Mouse (Mus musculus): ENCODE data around the gene Sp3. TPM values are rescaled to one million over a fixed set of nuclear protein-coding genes. Genes with fewer than 3 reads are reported as not detected.

Sp3 gene
- polyA plus RNA-seq, 1 experiment from 2014 or later = 41.3 TPM

- H3K36me3 ChIP-seq (ENCODE audit: insufficient read depth, low read length) = peaks cover 15% of the 10 kb centered on the region
- no peak overlapping the region for H3K4me3 ChIP-seq (replicated peaks; ENCODE audit: low read depth, low read length)
- H3K27me3 ChIP-seq (ENCODE audit: insufficient read depth, low read length) = no peaks in the 10 kb centered on the region
- no peak for DNase-seq (ENCODE audit: low spot score)
- no peak overlapping the region for H3K9ac ChIP-seq (ENCODE audit: low read depth, low read length)
- H3K27ac ChIP-seq = no peak overlapping the region
- WGBS = 90% methylated on average over 4 of the region's 4 CpGs
- no peak for ATAC-seq (replicated peaks; ENCODE audit: low FRiP score, low read depth)
- H3K9me3 ChIP-seq (replicated peaks; ENCODE audit: low read length) = no peaks in the 10 kb centered on the region
- H3K4me2 ChIP-seq (ENCODE audit: low read length) = no peak overlapping the region
- H3K4me1 ChIP-seq (replicated peaks; ENCODE audit: insufficient read depth, low read length) = no peaks in the 10 kb centered on the region
- TF ChIP-seq CTCF (IDR thresholded peaks at IDR 0.05; ENCODE audit: low read depth) = peak; percentile 37; the same call in 1 of the 2 replicates
Observed at GRCm38 (mm10) chr2:72970302-72970701, 9.9 kb downstream of the Sp3 start.

- Histone ChIP-seq H3K27me3 (ENCODE audit: insufficient read depth, low read length) (no peaks in the 10 kb centered on the region), H3K4me2 (ENCODE audit: low read length) (no peak overlapping the region), H3K4me3 (replicated peaks; ENCODE audit: low read depth, low read length) (no peak overlapping the region), H3K4me1 (replicated peaks; ENCODE audit: insufficient read depth, low read length) (no peaks in the 10 kb centered on the region), H3K9me3 (replicated peaks; ENCODE audit: low read length) (no peaks in the 10 kb centered on the region), H3K27ac (no peak overlapping the region), H3K36me3 (ENCODE audit: insufficient read depth, low read length) (peaks cover 15% of the 10 kb centered on the region), H3K9ac (ENCODE audit: low read depth, low read length) (no peak overlapping the region)
- no peak for TF ChIP-seq CTCF (IDR thresholded peaks at IDR 0.05; ENCODE audit: low read depth)
- no peak for DNase-seq (ENCODE audit: low spot score)
- no peak for ATAC-seq (replicated peaks; ENCODE audit: low FRiP score, low read depth)
- 93% methylated on average over 1 of the region's 1 CpGs for WGBS
Observed at GRCm38 (mm10) chr2:72968536-72968935, 11.7 kb downstream of the Sp3 start.

- ATAC-seq (replicated peaks; ENCODE audit: low FRiP score, low read depth) = no peak
Observed at GRCm38 (mm10) chr2:72965450-72965849, 14.8 kb downstream of the Sp3 start.

GRCm38 (mm10) chr2:72956415-72956814, 23.8 kb downstream of the Sp3 start:
- WGBS = 94% methylated on average over 3 of the region's 3 CpGs
- no peak overlapping the region for H3K27ac ChIP-seq
- H3K9ac ChIP-seq (ENCODE audit: low read depth, low read length) = no peak overlapping the region
- H3K4me2 ChIP-seq (ENCODE audit: low read length) = no peak overlapping the region
- DNase-seq (ENCODE audit: low spot score) (no peak), ATAC-seq (replicated peaks; ENCODE audit: low FRiP score, low read depth) (no peak)
- H3K27me3 ChIP-seq (ENCODE audit: insufficient read depth, low read length) = no peaks in the 10 kb centered on the region
- no peak overlapping the region for H3K4me3 ChIP-seq (replicated peaks; ENCODE audit: low read depth, low read length)
- H3K9me3 ChIP-seq (replicated peaks; ENCODE audit: low read length) = no peaks in the 10 kb centered on the region
- no peaks in the 10 kb centered on the region for H3K4me1 ChIP-seq (replicated peaks; ENCODE audit: insufficient read depth, low read length)
- no peaks in the 10 kb centered on the region; the same call in 1 of the 2 replicates for H3K36me3 ChIP-seq (ENCODE audit: insufficient read depth, low read length)
- TF ChIP-seq CTCF (IDR thresholded peaks at IDR 0.05; ENCODE audit: low read depth) = no peak

More at GRCm38 (mm10) chr2:72965450-72965849, 14.8 kb downstream of the Sp3 start:
- 88% methylated on average over 2 of the region's 2 CpGs for WGBS
- Histone ChIP-seq H3K4me1 (replicated peaks; ENCODE audit: insufficient read depth, low read length) (no peaks in the 10 kb centered on the region), H3K27ac (no peak overlapping the region), H3K9ac (ENCODE audit: low read depth, low read length) (no peak overlapping the region), H3K36me3 (ENCODE audit: insufficient read depth, low read length) (peaks cover 6% of the 10 kb centered on the region; the same call in 1 of the 2 replicates), H3K4me3 (replicated peaks; ENCODE audit: low read depth, low read length) (no peak overlapping the region), H3K9me3 (replicated peaks; ENCODE audit: low read length) (no peaks in the 10 kb centered on the region), H3K4me2 (ENCODE audit: low read length) (no peak overlapping the region), H3K27me3 (ENCODE audit: insufficient read depth, low read length) (no peaks in the 10 kb centered on the region)
- TF ChIP-seq CTCF (IDR thresholded peaks at IDR 0.05; ENCODE audit: low read depth) = no peak
- DNase-seq (ENCODE audit: low spot score) = no peak

- TF ChIP-seq CTCF (IDR thresholded peaks at IDR 0.05; ENCODE audit: low read depth) = no peak
Observed at GRCm38 (mm10) chr2:72952979-72953378, 27.3 kb downstream of the Sp3 start.

GRCm38 (mm10) chr2:72935937-72936336, 44.3 kb downstream of the Sp3 start:
- Histone ChIP-seq H3K36me3 (ENCODE audit: insufficient read depth, low read length) (peaks cover 20% of the 10 kb centered on the region), H3K9ac (ENCODE audit: low read depth, low read length) (no peak overlapping the region), H3K9me3 (replicated peaks; ENCODE audit: low read length) (no peaks in the 10 kb centered on the region), H3K27ac (no peak overlapping the region), H3K27me3 (ENCODE audit: insufficient read depth, low read length) (no peaks in the 10 kb centered on the region), H3K4me3 (replicated peaks; ENCODE audit: low read depth, low read length) (no peak overlapping the region), H3K4me2 (ENCODE audit: low read length) (no peak overlapping the region), H3K4me1 (replicated peaks; ENCODE audit: insufficient read depth, low read length) (no peaks in the 10 kb centered on the region)
- 7% methylated on average over 1 of the region's 1 CpGs for WGBS
- DNase-seq (ENCODE audit: low spot score) = no peak
- TF ChIP-seq CTCF (IDR thresholded peaks at IDR 0.05; ENCODE audit: low read depth) = no peak
- ATAC-seq (replicated peaks; ENCODE audit: low FRiP score, low read depth) = no peak

More at GRCm38 (mm10) chr2:72952979-72953378, 27.3 kb downstream of the Sp3 start:
- Histone ChIP-seq H3K9me3 (replicated peaks; ENCODE audit: low read length) (no peaks in the 10 kb centered on the region), H3K4me1 (replicated peaks; ENCODE audit: insufficient read depth, low read length) (no peaks in the 10 kb centered on the region), H3K36me3 (ENCODE audit: insufficient read depth, low read length) (no peaks in the 10 kb centered on the region; the same call in 1 of the 2 replicates), H3K27me3 (ENCODE audit: insufficient read depth, low read length) (no peaks in the 10 kb centered on the region), H3K9ac (ENCODE audit: low read depth, low read length) (no peak overlapping the region), H3K27ac (no peak overlapping the region), H3K4me2 (ENCODE audit: low read length) (no peak overlapping the region), H3K4me3 (replicated peaks; ENCODE audit: low read depth, low read length) (no peak overlapping the region)
- WGBS = 95% methylated on average over 3 of the region's 3 CpGs
- DNase-seq (ENCODE audit: low spot score) = no peak
- ATAC-seq (replicated peaks; ENCODE audit: low FRiP score, low read depth) = no peak

- Histone ChIP-seq H3K27me3 (ENCODE audit: insufficient read depth, low read length) (no peaks in the 10 kb centered on the region), H3K4me3 (replicated peaks; ENCODE audit: low read depth, low read length) (no peak overlapping the region), H3K9ac (ENCODE audit: low read depth, low read length) (no peak overlapping the region), H3K9me3 (replicated peaks; ENCODE audit: low read length) (no peaks in the 10 kb centered on the region), H3K4me2 (ENCODE audit: low read length) (no peak overlapping the region), H3K4me1 (replicated peaks; ENCODE audit: insufficient read depth, low read length) (no peaks in the 10 kb centered on the region), H3K27ac (no peak overlapping the region), H3K36me3 (ENCODE audit: insufficient read depth, low read length) (no peaks in the 10 kb centered on the region; the same call in 1 of the 2 replicates)
- no peak for DNase-seq (ENCODE audit: low spot score)
- no peak for TF ChIP-seq CTCF (IDR thresholded peaks at IDR 0.05; ENCODE audit: low read depth)
- ATAC-seq (replicated peaks; ENCODE audit: low FRiP score, low read depth) = no peak
Observed at GRCm38 (mm10) chr2:72932186-72932585, 48.1 kb downstream of the Sp3 start.

Data from kidney, postnatal 0 days (tissue).